Mouse (Mus musculus): ENCODE measurements around the gene Rgs3.
"Not testable (repeated sequence)": the region's sequence is repeated elsewhere in the genome, so short reads cannot be mapped to it uniquely, and the experiment has no call there.

DNA sequence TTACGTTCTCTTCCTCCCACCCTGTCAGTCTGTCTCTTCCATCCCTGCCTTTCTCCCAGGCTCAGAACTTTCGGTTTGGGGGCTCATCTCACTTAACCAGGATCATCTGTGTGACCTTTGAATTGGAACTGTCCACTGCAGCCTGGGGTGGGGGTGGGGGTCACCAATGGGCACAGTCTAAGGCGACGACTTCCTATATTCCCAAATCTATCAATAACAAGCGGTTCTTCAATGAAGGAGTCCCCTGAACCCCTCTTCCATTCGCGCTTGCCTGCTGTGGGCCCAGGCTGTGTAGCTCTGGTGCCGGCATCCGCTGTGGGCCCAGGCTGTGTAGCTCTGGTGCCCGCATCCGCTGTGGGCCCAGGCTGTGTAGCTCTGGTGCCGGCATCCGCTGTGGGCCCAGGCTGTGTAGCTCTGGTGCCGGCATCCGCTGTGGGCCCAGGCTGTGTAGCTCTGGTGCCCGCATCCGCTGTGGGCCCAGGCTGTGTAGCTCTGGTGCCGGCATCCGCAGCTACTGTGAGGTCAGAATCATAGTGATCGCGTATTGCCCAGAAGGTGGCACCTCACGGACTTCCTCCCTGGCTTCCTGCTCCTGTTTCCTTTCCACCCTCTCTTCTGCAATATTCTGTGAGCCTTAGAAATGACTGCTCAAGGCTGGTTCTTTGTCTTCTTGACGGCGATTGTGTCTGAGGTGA is 34.0 kb downstream of the Rgs3 start:
- TF ChIP-seq POLR2A (IDR thresholded peaks at IDR 0.05; ENCODE audit: control insufficient read depth in 1 of 2, insufficient read depth in 1 of 2, low read depth in 1 of 2, low read length in 2 of 2, poor library complexity in 1 of 2); ZKSCAN1 (IDR thresholded peaks at IDR 0.05; ENCODE audit: low read depth, low read length); CTCF (IDR thresholded peaks at IDR 0.05 in 2 of 3, conservative IDR thresholded peaks at IDR 0.05 in 1 of 3; ENCODE audit: control insufficient read depth in 1 of 3, insufficient read depth in 1 of 3, low read depth in 2 of 3, low read length in 3 of 3, poor library complexity in 1 of 3, severe bottlenecking in 1 of 3); USF1 (IDR thresholded peaks at IDR 0.05; ENCODE audit: low read depth, low read length); EP300 (IDR thresholded peaks at IDR 0.05; ENCODE audit: low read depth in 1 of 2, low read length in 2 of 2); GABPA (IDR thresholded peaks at IDR 0.05; ENCODE audit: low read depth, low read length); MYC (IDR thresholded peaks at IDR 0.05; ENCODE audit: low read depth, low read length): not testable (repeated sequence)
